Mouse (Mus musculus): ENCODE results near the gene Med15. TPM values are rescaled to one million over a fixed set of nuclear protein-coding genes. Genes with fewer than 3 reads are reported as not detected.
A peak's percentile ranks its signal among the peaks of the same experiment; 100 is the strongest.

The Med15 gene
- total RNA-seq, 2 experiments from 2014 or later = 16.5 to 20.0 TPM

GRCm38 (mm10) chr16:17654188-17654795, 78.4 kb downstream of the Med15 start:
- intact Hi-C loops (cut with DNase I) = no loop called here
- DNase-seq = no peak

DNA sequence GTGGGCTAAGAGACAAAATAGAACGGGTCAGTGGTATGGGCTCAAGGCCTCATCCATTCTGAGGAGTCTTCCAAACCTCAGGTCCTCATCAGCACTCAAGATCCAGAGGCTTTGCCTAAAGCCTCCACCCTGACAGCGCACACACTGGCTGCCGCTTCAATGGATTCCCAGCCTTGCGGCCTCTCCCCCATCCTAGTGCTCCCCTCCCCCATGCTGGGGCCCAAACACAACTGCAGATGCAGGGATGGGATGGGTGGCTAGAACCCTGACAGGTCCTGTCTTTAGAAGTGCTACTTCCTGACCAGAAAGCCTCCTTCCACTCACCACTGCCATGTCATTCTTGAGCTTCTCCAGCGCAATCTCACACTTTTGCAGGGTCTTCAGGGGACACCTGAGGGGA, 79.1 kb downstream of the Med15 start:
- intact Hi-C loops (cut with DNase I) = no loop called here
- no peak for DNase-seq

DNA sequence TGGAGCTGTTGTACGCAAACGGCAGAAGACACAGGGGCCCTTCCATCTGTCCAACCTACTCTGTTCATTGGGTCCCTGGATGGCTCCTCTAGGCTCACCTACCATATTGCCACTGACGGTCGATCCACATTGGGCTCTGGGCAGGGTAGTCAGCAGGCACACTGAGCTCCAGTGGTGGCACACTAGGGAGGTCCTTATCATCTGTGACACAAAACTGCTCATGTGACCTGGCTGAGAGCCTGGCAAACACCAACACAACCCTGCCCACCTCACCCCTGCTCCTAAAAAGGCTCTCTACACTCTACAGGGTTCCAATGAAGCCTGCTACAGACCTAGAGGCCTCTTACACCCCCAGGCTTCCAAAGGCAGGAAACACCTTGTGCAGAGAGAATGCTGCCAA, 80.1 kb downstream of the Med15 start:
- DNase-seq = no peak
- intact Hi-C loops (cut with DNase I) = no loop called here

GRCm38 (mm10) chr16:17650711-17651110, 82.0 kb downstream of the Med15 start:
- no peak for DNase-seq
- intact Hi-C loops (cut with DNase I) = no loop called here

DNA sequence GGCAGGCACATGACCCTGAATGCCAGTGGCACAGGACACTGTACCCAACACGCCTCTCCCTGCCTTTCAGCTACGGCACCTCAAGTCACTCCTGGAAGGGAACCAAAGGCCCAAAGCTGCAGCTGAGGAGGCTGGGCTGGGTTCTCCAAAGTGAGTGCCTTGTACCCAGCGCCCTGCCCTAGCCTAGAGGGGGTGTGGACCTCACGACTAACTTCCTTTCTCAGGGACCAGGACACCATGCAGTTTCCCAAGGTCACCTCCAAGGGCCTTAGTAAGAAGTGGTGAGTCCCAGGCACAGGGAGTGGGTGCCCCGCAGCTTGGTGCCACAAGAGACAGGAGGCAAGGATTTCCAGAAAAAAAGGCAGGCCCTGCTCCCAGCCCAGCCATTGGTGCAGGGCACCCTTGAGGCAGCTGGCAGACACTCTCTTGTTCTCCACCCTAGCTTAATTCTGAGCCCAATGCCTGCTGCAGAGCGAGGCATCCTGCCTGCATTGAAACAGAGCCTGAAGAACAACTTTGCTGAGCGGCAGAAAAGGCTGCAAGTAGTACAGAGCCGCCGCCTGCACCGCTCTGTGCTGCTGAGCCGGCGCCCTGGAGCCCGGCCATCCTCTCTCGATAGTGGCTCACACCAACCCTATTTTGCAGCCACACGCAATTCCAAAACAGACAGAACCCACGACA, 82.6 kb downstream of the Med15 start:
- intact Hi-C loops (cut with DNase I) = loop anchor here (5.0 kb wide), 1 partner anchor 77 kb away; no protein-coding TSS in a partner anchor
- DNase-seq = no peak

GRCm38 (mm10) chr16:17647566-17648340, 84.9 kb downstream of the Med15 start:
- intact Hi-C loops (cut with DNase I) = loop anchor here (5.0 kb wide), 1 partner anchor 80 kb away; no protein-coding TSS in a partner anchor
- no peak for DNase-seq

DNA sequence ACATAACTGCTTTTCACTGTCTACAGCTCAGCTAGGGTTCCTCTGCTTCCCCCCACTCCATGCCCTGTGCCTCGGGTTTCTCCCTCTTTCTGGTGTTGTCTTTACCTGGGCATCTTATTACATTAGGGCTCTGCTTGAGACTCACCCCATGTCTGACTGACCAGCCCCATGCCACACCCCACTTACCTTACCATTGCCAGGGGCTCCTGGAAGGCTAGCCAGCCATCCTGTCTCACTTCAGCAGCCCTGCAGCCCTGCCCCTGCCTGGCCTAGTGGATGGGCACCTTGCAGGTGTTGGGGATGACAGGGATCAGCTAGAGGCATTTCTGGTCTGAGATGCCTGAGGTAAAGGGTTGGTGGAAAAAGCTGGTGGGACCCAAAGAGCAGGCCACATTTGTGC, 85.5 kb downstream of the Med15 start:
- DNase-seq = no peak
- intact Hi-C loops (cut with DNase I) = loop anchor here (5.0 kb wide), 1 partner anchor 80 kb away; no protein-coding TSS in a partner anchor

GRCm38 (mm10) chr16:17646310-17647114, 86.2 kb downstream of the Med15 start, which contains the start of gene Ccdc74a:
Ccdc74a (plus strand) TSS chr16:17646470.
- peak; percentile 74 to 75 for DNase-seq
- intact Hi-C loops (cut with DNase I) = loop anchor here (5.0 kb wide), 1 partner anchor 81 kb away; no protein-coding TSS in a partner anchor

DNA sequence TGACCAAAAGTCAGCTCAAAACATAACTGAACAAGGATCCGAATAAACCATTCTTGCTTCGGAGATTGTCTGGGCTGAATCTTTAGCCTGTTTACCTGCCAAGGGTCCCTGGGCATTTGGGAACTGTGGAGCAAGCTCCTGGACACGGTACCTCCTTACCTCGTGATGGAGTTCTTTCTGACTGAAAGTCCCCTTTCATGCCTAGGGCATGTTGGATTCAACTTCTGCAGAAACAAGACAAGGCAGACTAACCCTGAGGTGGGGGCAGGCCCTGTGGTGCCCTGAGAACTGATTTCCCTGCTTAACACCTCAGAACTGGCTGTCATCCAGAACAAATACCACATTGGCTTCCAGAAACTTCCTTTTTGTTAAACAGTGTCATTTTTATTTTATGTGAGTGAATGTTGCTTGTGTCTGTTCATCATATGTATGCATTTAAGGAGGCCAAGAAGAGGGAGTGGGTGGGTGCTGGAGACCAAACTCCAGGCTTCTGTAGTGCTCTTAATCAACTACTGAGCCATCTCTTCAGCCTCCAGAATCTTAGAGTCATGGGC, 89.2 kb downstream of the Med15 start:
- intact Hi-C loops (cut with DNase I) = no loop called here
- DNase-seq = no peak

DNA sequence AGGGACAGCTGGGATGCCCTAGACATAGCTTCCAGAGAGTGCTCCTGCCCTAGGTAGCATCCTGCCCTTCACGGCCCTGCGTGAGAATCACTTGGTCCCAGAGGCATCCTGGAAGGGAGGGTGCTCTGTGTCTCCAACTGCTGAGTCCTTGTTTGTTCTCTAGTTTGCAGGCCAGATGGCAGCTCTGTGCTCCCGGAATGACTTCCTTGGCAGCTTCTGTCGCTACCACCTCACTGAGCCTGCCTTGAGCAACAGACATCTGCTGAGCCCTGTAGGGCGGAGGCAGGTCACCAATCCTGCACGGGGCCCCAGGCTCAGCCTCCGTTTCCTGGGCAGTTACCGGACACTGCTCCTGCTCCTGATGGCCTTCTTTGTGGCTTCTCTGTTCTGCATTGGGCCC, 90.4 kb downstream of the Med15 start:
- intact Hi-C loops (cut with DNase I) = no loop called here

DNA sequence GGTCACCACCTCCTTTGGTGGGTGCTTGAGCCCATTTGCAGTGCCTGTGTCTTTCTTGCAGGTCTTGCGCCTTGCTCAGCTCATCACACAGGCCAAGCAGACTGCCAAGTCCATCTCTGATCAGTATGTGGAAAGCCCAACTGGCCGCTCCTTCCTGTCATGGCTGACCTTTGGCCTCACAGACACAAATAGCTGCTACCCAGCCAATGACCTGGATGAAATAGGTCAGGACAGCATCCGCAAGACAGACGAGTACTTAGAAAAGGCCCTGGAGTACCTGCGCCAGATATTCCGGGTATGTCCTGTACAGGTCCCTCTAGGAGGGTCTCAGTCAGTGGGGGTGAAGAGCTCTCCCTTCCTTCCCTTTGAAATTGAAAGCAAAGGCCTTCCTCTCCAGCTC, 91.4 kb downstream of the Med15 start:
- DNase-seq = no peak
- intact Hi-C loops (cut with DNase I) = no loop called here

More for the DNA sequence above, 90.4 kb downstream of the Med15 start:
- DNase-seq = no peak

DNA sequence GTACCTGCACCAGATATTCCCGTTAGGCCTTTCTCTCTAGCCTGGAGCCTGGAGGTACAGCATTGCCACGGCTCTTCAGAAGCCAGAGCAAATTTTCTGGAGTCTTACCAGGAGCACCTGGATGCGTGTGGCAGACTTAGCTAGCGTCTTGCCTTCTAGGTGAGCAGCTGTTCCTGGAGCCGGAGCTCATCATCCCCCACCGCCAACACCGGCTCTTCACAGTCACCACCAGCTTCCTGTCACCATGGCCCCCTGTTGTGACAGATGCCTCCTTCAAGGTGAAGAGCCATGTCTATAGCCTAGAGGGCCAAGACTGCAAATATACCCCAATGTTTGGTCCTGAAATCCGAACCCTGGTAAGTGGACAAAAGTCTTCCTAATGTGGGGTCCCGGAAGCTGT, 92.0 kb downstream of the Med15 start:
- no peak for DNase-seq
- intact Hi-C loops (cut with DNase I) = no loop called here

DNA sequence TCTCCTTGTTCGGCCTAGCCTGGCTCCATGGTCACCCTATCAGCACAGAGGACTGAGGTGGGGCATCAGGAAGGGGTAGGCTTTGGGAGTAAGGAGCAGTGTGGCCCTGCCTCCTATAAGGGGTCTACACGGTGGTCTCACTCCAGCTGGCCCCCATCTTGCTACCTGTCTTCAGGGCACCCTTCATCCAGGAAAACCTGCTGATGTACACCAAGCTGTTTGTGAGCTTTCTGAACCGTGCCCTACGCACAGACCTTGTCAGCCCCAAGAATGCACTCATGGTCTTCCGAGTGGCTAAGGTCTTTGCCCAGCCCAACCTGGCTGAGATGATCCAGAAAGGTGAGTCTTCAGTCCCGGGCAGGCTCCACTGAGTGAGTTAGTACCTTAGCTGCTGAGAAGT, 92.7 kb downstream of the Med15 start:
- intact Hi-C loops (cut with DNase I) = no loop called here

DNA sequence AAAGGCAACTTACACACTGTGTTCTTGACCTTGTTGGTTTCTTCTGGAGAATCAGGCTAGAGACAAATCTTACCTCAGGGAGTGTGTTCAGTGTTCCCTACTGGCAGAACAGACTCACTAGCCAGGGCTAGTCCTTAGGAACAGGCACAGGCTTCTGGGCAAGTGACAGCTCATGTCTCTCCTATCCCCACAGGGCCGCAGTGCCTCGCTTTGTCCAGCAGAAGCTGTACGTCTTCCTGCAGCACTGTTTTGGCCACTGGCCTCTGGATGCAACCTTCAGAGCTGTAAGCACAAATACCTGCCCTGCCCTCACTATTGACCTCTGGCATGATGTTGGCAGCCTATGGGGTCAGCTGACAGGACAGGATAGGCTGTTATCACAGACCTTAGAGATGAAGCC, 93.6 kb downstream of the Med15 start:
- intact Hi-C loops (cut with DNase I) = no loop called here
- no peak for DNase-seq

More for the DNA sequence above, 92.7 kb downstream of the Med15 start:
- DNase-seq = no peak

- no peak for DNase-seq
Observed at GRCm38 (mm10) chr16:17638036-17638628, 94.6 kb downstream of the Med15 start.

DNA sequence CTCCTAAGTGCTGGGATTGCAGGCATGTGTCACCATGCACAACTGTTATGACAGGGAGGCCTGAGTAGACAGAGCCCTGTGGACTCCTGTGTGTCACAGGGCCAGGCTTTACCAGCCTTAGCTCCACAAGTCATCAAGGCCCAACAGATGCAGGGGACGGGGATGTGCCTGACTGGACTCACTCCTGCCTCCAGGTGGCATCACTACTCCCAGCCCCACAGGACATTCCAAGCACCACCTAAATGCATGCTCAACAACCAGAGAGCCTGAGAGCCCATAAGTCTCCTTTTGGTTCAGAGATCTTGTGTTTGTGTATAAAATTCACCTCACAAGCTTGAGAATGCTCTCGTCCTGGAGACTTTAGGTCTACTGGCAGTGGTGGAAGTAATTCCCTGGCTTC, 95.1 kb downstream of the Med15 start:
- intact Hi-C loops (cut with DNase I) = no loop called here
- no peak for DNase-seq

More at GRCm38 (mm10) chr16:17638036-17638628, 94.6 kb downstream of the Med15 start:
- intact Hi-C loops (cut with DNase I) = no loop called here

DNA sequence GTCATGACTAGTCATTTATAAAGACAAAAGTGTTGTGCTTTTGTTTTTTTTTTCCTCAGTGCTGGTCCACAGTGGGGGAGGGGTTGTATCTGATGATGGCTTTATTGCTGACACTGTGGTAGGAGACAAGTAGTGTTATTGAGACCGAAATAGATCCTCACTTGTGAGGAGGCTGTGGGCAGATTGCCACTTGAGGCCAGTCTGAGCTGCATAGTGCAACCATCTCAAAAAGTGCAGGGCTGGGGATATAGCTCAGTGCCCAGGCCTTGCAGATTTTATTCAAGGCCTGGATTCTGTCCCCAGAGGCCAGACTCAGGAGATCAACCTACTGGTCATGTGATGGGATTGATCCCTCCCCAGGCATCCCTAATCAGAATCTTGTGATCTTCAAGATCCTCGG, 95.8 kb downstream of the Med15 start:
- DNase-seq = no peak
- intact Hi-C loops (cut with DNase I) = no loop called here

DNA sequence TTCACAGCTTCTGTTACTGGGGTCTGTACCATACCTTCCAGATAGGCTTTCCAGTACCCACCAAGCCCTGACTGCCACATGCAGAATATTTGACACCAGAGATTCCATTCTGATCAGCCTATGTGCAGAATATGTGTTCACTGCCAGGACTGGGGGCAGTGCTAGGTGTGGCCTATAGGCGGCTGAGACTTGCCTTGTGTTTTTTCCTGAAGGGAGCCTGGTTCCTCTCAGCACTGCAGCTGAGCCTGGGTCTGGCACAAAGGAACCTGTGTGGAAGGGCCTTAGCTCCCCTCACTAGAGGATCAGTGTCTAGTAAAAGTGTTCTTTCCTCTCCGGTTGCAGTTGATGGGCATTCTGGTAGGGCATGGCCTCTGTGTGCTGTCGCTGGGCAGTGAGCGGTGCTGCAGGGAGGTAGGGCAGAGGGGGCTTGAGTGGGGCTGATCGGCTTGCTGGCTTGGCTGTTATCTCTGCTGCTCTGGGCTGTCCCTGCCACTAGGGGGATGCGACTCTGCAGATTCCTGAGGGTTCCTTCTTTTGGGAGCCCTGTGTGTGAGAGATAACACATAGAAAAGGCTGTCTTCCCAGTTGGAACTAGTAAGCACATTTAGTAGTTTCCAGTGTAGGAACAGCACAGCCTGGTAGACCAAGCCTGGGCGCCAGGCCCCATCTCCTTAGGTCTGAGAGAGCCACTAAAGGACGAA, 99.1 kb downstream of the Med15 start:
- intact Hi-C loops (cut with DNase I) = no loop called here
- DNase-seq = no peak

- DNase-seq = no peak
- intact Hi-C loops (cut with DNase I) = no loop called here
Observed at GRCm38 (mm10) chr16:17632580-17632979, 100.1 kb downstream of the Med15 start.

All from gastrocnemius, postnatal 36 days (tissue).